Mouse (Mus musculus) cerebellum, adult (tissue): ENCODE results near the gene Antxr1.

Experiments used
- ATAC-seq: cut with Nextera tagmentation; 2 replicates; pipeline ENCODE4 v1.9.2; 2017; ENCODE audit warnings: mild to moderate bottlenecking, moderate library complexity, mixed read lengths; ENCODE audit not compliant: insufficient number of reproducible peaks, low FRiP score, low TSS enrichment

Antxr1 gene

DNA sequence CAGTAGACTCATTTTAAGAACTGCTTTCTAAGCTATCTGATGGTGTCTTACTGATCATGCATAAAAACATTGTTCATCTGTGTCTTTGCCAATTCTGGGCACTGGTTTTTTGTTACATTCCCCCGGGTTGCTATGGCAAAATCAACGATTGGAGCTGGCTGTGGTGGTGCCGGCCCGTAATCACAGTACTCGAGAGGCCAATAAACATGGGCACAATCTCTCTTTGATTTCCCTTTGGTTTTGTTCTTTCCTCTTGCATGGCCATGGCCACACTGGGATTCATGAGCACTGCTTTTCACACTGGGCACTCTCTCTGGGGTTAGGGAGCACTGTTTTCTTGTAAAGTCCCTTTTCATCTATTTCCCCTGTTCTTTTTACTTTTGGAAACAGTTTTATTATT is 83.9 kb downstream of the Antxr1 start:
- ATAC-seq: no peak

DNA sequence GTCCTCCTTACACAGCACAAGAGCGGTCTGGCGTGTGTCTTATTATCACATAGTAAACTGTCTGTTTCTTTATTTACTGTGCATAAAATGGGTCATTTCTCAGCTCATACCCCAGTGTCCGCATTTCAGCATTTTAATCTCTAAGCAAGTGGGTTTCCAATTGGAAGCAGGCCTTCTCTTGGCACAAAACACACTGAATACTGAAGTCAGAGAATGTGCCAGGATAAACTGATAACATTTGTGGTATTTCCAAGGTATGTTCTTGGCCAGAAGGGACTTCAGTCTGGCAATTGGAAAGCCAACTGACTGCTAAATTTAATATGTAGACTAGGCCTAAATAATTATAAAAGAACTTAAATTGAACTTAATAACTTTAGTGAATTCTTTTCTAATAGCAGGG is 84.9 kb downstream of the Antxr1 start:
- no peak for ATAC-seq

DNA sequence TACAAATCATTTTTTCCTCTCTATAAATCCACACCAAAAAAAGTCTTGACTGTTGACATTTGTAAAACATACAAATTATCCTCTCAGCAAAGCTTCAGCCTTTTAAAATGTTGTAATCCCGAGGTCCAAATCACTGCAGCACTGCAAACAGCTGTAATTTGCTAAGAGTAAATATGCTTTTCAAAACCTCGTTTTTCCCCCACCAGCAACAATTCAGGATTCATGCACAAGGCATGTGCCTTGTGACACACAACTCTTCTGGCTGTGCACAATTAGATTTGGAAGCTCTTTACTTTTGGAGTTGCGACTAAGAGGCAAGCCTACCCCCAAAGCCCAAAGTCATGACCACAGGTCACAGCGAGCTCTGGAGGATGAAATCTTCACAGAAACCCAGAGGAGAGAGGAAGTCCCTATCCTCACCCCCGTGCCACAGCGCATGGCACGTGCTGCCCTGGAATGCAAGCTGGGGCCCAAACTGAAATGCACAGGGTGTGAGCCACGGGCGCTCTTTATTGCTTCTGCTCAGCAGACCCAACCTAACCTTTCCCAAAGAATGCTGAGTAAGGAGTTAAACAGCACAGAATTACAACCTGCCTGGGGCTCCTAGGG is 87.3 kb downstream of the Antxr1 start:
- no peak for ATAC-seq

DNA sequence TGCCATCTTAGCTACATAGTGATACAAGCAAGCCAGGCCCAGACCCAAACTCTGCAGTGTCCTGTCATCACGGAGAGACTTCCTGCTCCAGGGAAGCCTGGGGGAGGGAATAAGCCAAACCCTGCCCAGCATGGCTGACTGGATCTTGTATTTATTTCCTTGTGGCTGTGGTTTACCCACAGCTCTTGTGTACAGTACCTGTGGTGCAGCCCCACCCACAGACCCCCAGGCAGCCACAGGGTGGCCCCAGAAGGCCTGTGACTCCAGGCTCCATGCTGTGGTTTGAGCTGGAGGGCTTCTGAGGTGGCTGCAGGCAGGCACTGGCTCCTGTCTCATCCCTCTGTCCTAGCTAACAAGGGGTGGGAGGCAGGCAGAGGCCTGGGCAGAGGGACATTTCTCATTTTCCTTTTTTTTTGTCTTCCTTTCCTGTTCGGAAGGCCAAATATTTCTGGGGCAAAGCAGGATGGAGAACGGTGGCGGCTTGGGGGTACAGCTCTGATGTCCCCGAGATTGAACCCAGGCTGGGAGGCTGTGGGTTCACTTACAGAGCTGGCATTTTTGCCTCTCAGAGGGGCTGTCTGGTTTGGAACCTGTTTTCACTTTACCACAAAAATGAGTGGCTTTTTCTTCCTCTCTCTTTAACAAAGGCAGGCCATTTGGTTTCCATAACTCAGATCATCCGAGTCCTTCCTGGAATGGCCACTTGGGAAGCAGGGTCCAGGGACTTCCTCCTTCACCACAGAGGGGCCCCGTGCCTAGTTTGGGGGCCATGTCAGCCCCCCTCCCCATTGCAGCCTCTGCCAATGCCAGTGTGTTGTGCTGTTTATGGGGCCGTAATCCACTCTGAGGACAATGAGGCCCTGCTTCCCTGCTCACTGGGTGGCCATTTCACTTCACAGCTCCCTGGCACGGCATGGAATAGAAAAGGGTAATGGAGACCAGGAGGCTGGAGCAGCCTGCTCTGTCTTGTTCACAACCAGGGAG is 91.2 kb downstream of the Antxr1 start:
- no peak for ATAC-seq

DNA sequence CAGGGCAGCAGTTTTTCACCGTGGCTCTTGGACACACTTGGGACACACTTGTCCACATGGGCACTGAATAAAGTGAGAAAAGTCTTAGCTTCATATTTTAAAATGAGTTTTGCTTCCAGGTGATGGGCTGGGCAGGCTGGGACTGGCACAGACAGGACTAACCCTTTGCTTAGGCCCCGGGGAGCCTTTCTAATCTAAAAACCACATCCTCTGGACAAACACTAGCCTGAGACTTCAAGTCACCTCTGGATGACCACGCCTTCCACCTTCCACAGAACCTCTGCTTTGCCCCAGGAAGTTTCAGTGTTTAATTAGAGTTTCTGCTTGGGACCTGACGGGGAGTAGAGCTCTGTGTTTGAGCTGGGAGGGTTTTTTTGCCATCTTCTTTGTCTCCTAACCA is 98.4 kb downstream of the Antxr1 start:
- no peak for ATAC-seq

DNA sequence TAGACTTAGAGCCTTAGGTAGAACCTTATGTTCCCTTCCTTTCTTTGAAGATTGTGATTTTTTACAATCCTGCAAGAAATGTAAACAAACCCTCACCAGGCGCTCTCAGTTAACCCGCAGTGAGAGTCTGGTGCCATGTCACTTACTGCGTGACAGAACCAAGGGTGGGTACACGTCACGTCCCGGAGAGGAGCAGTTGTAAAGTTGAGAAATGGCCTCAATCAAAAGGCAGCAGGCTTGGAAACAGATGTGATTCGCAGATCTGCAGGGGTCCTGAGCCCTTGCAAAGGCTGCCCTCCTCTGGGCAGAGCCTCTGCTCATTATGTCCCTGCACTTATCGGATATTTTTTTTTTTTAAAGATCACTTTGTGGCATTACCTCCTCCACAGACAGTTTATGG is 99.6 kb downstream of the Antxr1 start:
- no peak for ATAC-seq

DNA sequence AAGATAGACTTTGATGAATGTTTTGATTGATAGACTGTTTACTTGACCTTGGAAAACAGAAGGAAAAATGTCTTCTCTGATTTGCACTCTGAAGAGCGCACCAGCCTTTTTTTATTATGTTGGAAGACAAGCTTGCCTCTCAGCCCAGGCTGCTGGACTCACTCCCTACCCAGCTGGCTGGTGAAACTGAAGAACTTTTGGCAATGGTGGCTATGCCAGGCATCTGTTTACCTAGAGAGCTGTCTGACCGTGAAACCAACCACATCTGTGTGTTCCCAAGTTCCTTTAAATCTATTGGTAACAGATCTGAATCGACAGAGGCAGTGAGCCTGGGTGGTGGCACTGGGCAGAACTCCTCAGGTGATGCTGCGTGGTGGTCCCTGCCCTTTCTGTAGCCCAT is 102.5 kb downstream of the Antxr1 start:
- no peak for ATAC-seq

DNA sequence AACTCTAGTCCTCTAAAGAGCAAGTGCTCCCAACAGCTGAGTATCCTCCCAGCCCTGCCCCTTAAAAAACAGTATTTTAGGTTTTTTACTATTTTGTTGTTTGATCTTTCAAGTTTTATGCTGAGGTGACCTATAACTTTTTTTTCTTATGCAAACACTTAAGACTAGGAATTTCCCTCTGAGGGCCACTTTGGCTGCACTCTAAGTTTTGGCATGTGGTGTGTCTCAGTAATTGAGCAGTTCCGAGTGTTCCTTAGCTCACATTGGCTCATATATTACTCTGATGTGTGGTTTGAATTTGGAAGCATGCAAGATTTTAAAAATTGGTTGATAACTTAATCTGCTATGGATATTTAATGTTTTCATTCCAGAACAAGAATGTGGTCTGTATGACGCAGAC is 105.6 kb downstream of the Antxr1 start:
- ATAC-seq: no peak

DNA sequence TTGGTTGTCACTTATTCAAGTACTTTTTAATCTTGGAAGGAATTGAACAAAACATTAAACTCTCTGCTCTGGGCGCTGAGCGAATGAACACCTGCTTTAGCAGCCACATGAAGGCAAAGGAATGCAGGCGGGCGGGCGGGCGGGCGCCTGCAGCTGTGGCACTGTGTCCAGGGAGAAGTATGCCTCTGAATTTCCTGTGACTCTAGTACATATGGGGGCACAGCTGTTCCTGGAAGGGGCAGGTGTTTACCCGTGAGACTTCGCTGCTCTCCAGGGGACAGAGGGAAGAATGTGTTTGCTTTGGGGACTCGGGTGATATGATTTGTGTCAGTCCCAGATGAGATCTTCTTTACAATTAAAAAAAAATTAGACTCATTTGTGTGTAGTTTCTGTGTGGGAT is 107.7 kb downstream of the Antxr1 start:
- no peak for ATAC-seq

DNA sequence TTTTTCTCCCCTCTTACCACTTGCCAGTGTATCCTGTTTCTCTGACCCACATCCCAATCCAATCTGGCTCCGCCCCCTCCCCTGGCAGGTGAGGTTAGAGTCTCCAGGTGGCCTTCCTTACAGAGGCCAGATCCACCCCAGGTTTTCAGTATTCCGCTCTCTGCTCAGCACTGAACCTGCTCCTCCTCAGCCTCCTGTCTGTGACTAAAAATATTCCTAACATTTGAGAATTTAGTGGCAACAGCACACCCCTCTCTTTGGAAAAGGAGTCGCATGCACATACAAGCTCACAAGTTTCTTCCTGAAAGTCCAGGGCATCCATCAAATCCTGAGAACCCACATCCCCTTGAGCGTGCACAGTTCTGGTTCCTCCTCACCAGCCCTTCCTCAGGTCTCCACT is 109.3 kb downstream of the Antxr1 start:
- no peak for ATAC-seq

DNA sequence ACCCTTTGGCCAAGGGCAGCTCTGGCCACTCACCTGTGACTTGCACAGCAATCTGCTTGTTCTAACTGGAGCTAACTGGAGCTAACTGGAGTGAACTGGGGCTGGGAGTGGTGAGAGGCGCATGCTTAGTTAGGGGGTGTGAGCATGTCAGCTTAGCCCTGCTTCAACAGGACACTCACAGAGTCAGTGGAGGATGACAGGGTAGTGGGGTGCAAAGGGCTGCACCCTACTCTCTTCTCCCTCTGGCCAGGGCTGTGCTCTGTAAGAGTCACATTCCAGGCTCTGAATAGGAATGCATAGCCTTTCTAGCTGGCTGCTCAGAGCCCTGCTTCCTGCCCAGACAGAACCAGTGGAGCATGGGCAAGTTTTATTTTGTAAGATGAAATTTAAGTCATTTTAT is 110.3 kb downstream of the Antxr1 start:
- ATAC-seq: no peak

DNA sequence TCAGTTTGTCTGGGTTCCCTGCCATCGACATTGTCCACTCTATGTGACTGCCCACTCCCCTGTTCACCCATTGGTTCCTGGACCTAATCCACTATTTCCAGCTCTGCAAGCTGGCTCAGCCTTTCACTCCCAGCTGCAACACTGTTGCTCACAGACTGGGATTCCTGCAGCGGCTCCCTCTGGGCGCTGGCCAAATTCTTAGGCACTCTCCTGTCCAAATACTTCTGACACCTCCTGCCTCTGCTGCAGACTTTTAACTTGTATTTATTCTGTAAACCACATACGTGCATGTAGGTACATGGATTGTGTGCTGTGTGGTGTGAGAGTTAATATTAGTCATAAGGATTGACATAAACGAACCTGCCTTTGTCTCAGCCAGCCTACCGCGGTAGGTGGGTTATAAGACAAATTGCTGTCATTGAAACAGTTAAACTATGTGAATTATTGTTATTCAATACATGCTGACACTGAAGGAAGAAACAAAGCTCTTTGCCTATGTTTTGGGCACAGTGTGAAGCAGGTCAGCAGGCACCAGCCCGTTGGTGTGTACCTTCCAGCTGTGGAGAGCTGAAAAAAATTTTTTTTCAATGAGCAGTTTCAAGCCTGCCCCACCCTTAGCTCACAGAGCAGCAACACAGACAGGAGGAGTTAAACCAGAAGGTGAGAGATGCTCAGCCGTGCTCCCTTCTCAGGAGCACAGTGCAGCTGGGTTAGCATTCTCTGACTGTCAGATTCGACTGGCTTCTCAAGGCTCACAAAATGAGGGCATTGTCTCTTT is 112.6 kb downstream of the Antxr1 start:
- no peak for ATAC-seq

DNA sequence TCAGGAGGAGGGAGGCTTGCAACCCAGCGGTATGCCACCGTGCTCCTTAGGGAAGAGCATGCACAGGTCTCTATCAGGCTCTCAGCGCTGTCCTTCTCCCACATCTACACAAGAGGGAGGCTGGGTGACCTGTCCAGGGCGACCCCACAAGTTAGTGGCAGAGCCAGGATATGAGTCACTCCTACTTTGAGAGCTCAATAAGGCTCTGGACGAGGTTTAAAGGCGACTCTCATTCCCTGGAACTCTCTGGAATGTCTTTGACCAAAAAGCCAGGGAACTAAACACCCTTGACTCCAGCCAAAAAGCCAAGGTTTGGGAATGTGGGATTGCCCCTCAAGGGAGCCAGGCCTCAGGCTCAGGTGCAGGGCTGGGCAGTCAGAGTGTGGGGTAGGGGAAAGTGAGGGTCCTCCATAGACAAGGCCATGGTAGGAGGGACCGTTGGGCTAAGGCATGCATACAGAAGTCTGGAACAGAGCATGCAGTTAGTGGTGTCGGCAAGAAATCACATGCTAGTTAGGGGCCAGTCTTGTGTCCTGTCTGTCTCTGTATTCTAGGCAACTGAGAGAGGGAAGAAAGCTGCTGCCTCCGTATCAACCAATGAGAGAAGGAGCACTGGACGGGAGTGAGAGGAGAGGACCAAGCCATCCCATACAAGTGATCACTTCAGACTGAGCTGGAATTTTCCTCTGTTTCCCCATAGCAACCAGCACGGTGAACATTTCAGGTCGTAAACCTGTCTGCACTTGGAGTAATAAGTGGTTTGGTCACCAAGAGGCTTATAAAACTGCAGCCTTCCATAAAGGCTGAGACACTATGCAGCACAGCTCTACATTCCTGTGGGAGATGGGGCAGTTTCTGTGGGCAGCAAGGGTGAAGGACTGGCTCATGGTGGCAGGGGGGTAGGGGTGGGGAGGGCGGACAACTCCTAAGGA is 116.3 kb downstream of the Antxr1 start:
- no peak for ATAC-seq

DNA sequence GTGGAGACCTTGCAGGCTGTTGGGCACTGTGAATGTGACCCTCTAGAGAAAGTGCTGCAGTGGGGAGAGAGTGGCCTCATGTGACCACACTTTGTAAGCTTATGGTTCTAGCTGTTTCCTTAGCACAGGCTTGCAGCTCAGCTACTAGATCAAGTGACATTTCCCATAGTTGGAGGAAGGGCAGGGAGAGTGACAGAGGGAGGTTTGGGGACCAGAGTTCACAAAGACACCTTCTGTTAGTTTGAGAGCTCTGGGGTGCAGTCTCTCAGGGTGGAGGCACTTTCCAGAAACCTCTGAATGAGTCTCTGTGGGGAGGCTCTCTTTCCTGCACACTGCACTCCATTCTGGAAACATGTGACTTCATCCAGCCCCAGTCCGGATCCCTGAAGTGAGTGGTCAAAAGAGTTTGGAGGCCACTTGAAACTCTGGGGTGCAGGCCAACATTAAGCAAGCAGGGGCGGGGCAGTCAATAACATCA is 119.5 kb downstream of the Antxr1 start:
- ATAC-seq: no peak

DNA sequence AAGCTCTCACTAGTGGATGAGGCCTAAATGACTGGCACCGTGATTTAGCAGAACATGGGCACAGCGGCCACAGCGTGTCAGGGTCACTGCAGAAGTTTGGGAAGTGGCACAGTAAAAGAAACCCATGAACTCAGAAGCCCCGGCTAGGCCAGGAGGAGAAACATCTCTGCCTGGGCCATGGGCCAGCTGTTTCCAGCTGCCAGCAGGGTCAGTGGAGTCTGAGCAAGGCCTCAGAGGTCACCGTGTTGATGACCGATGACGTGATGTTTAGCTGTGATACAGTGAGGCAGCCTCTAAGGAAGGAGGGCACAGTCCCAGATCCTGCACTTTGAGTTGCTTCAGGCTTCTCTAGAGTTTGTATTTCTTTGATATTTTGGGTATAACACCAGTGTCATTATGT is 122.4 kb downstream of the Antxr1 start:
- ATAC-seq: no peak

DNA sequence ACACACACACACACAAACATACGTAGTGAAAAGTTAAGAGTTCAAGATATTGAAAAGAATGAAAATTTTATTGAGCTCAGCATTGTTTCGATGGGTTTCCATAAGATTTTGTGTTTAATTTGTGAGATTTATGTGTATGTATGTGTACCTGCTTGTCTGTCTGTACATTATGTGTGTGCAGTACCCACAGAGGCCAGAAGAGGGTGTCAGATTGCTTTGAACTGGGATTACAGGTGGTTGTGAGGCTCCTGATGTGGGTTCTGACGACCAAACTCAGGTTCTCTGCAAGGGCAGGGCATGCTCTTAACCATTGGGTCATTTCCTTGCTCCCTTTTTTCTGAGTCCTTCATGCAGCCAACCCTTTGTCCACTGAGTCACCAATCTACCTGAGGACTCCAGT is 124.1 kb downstream of the Antxr1 start:
- ATAC-seq: no peak

DNA sequence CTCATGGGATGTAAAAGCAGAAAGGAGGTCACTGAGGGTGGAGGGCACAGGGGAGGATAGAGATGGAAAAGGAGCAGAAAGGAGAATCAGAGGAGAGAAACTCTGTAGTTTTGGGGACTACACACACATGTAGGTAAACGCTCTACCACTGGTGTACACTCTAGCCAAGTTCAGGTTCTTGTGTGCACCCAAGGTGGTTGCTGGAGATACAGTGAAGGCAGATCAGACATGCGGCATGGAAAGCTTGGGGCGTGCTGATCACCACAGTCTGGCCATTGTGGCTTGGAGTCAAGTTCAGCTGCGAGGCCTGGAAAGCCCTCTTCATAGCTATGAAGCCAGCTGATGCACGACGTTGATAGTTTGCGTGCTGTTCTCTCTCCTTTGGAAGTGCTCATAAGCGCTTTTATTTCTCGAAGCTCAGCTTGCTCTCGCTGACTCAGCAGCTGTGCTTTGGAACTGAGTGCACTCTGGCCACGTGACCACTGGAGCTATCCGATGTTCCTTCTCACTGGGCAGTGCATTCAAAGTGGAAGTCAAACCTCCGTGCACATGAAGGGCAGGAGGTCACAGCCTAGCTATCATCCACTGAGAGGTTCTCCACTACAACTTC is 128.1 kb downstream of the Antxr1 start:
- no peak for ATAC-seq

DNA sequence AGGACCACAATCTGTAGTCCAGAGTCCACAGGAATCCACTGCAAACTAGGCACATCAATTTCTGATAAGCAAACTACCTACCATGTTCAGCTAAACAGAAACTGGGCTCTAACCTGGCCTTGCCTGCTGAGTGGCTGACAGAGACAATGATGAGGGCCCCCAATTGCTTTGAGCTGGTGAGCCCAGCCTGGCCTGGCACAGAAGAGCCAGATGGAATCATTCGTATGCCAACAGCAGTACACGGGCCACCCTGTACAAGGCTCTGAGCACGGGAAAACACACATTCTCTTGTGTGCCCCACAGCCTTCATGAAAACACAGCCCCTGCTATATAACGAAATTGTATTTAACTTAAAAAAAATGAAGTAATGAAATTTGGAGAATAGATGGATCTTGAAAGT is 128.8 kb downstream of the Antxr1 start:
- ATAC-seq: no peak

DNA sequence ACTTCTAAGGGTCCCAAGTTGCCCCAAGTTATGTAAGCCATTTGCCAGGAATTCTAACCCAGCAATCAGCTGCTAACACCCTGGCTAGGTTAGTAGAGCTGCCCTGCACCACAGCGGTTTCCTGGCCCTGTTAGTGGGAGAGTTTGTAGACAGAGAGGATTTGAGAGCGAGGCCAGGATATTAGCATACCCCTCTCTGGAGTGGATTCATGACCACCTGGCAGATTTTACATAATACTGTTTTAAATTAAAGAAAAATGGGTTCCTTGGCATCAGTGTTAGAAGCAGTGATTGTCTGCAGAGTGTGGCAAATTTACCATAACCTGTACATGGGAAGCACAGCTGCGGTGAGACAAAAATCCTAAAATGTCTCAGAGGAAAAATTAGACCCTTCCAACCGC is 132.2 kb downstream of the Antxr1 start:
- no peak for ATAC-seq

DNA sequence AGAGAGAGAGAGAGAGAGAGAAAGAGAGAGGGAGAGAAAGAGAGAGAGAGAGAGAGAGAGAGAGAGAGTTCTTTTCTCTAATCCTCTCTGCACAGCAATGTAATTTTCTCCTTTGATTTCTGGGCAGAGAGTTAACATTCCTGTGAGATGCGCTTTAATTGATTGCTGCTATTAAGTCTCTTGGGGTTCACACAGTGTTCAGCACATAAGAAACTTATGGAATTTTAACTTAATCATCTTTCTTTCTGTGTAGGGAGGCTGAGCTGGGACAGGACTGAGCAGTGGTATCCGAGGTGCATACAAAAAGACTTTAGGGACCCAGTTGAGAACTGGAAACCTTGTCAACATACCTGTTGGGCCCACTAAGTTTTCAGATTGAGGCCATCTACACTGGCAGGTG is 132.6 kb downstream of the Antxr1 start:
- ATAC-seq: no peak
